Mouse (Mus musculus): Measurements from ENCODE around the gene Kmt2a. TPM values are rescaled to one million over a fixed set of nuclear protein-coding genes. Genes with fewer than 3 reads are reported as not detected.

Kmt2a gene
- polyA plus RNA-seq, 1 experiment: 5.6 TPM

GRCm38 (mm10) chr9:44804678-44805077 lies 76.4 kb downstream of the Kmt2a start:
- peaks cover 49% of the 10 kb centered on the region for H3K36me3 ChIP-seq (ENCODE audit: control insufficient read depth, insufficient read depth)
- H3K79me3 ChIP-seq (ENCODE audit: low read depth): no peaks in the 10 kb centered on the region
- no peak for TF ChIP-seq CEBPB (IDR thresholded peaks at IDR 0.05; ENCODE audit: low read depth)
- TF ChIP-seq MYOG (IDR thresholded peaks at IDR 0.05; ENCODE audit: control insufficient read depth, extremely low read depth, insufficient read length): no peak
- TF ChIP-seq MAX (IDR thresholded peaks at IDR 0.05): no peak
- no peak for TF ChIP-seq CTCF (IDR thresholded peaks at IDR 0.05; ENCODE audit: control insufficient read depth, insufficient read depth, insufficient read length)
- TF ChIP-seq MYOD1 (IDR thresholded peaks at IDR 0.05; ENCODE audit: control insufficient read depth, insufficient read length, low read depth): no peak
- no peak for TF ChIP-seq FOSL1 (IDR thresholded peaks at IDR 0.05; ENCODE audit: insufficient read depth, low read length, poor library complexity, severe bottlenecking)
- no peak for TF ChIP-seq USF1 (IDR thresholded peaks at IDR 0.05; ENCODE audit: low read depth)
- no peak overlapping the region for H3ac ChIP-seq (ENCODE audit: control insufficient read depth, insufficient read length, low read depth)
- H3K4me3 ChIP-seq (ENCODE audit: insufficient read depth, poor library complexity, severe bottlenecking): no peak overlapping the region
- no peaks in the 10 kb centered on the region for H3K27me3 ChIP-seq (ENCODE audit: control insufficient read depth, insufficient read depth, insufficient read length)
- no peaks in the 10 kb centered on the region for H3K79me2 ChIP-seq (ENCODE audit: control insufficient read depth, insufficient read depth)

- no peaks in the 10 kb centered on the region for H3K79me2 ChIP-seq (ENCODE audit: control insufficient read depth, insufficient read depth)
- no peak within 1 kb of the TSS for H3ac ChIP-seq (ENCODE audit: control insufficient read depth, insufficient read length, low read depth)
- no peak within 1 kb of the TSS for H3K4me3 ChIP-seq (ENCODE audit: insufficient read depth, poor library complexity, severe bottlenecking)
- no peaks in the 10 kb centered on the region for H3K79me3 ChIP-seq (ENCODE audit: low read depth)
- H3K27me3 ChIP-seq (ENCODE audit: control insufficient read depth, insufficient read depth, insufficient read length): no peaks in the 10 kb centered on the region
- H3K36me3 ChIP-seq (ENCODE audit: control insufficient read depth, insufficient read depth): peaks cover 32% of the 10 kb centered on the region
- no peak for TF ChIP-seq MYOD1 (IDR thresholded peaks at IDR 0.05; ENCODE audit: control insufficient read depth, insufficient read length, low read depth)
- TF ChIP-seq CEBPB (IDR thresholded peaks at IDR 0.05; ENCODE audit: low read depth): no peak
- no peak for TF ChIP-seq USF1 (IDR thresholded peaks at IDR 0.05; ENCODE audit: low read depth)
- TF ChIP-seq MAX (IDR thresholded peaks at IDR 0.05): no peak
- no peak for TF ChIP-seq FOSL1 (IDR thresholded peaks at IDR 0.05; ENCODE audit: insufficient read depth, low read length, poor library complexity, severe bottlenecking)
- no peak for TF ChIP-seq CTCF (IDR thresholded peaks at IDR 0.05; ENCODE audit: control insufficient read depth, insufficient read depth, insufficient read length)
- no peak for TF ChIP-seq MYOG (IDR thresholded peaks at IDR 0.05; ENCODE audit: control insufficient read depth, extremely low read depth, insufficient read length)
Measured at GRCm38 (mm10) chr9:44802808-44803450, 78.2 kb downstream of the Kmt2a start, which contains the start of gene Ttc36. TSS of gene Ttc36 (minus strand) at chr9:44803072.

- no peak overlapping the region for H3K4me3 ChIP-seq (ENCODE audit: insufficient read depth, poor library complexity, severe bottlenecking)
- H3K36me3 ChIP-seq (ENCODE audit: control insufficient read depth, insufficient read depth): peaks cover 19% of the 10 kb centered on the region
- H3K27me3 ChIP-seq (ENCODE audit: control insufficient read depth, insufficient read depth, insufficient read length): no peaks in the 10 kb centered on the region
- no peak for TF ChIP-seq FOSL1 (IDR thresholded peaks at IDR 0.05; ENCODE audit: insufficient read depth, low read length, poor library complexity, severe bottlenecking)
- no peak for TF ChIP-seq MAX (IDR thresholded peaks at IDR 0.05)
- TF ChIP-seq MYOG (IDR thresholded peaks at IDR 0.05; ENCODE audit: control insufficient read depth, extremely low read depth, insufficient read length): no peak
- TF ChIP-seq CTCF (IDR thresholded peaks at IDR 0.05; ENCODE audit: control insufficient read depth, insufficient read depth, insufficient read length): no peak
- TF ChIP-seq CEBPB (IDR thresholded peaks at IDR 0.05; ENCODE audit: low read depth): no peak
- no peak for TF ChIP-seq USF1 (IDR thresholded peaks at IDR 0.05; ENCODE audit: low read depth)
- no peak for TF ChIP-seq MYOD1 (IDR thresholded peaks at IDR 0.05; ENCODE audit: control insufficient read depth, insufficient read length, low read depth)
- H3K79me2 ChIP-seq (ENCODE audit: control insufficient read depth, insufficient read depth): no peaks in the 10 kb centered on the region
- H3K79me3 ChIP-seq (ENCODE audit: low read depth): no peaks in the 10 kb centered on the region
- H3ac ChIP-seq (ENCODE audit: control insufficient read depth, insufficient read length, low read depth): no peak overlapping the region
Measured at GRCm38 (mm10) chr9:44801669-44802068, 79.4 kb downstream of the Kmt2a start.

GRCm38 (mm10) chr9:44799958-44800324 lies 81.2 kb downstream of the Kmt2a start:
- TF ChIP-seq MAX (IDR thresholded peaks at IDR 0.05) (no peak), USF1 (IDR thresholded peaks at IDR 0.05; ENCODE audit: low read depth) (no peak), MYOD1 (IDR thresholded peaks at IDR 0.05; ENCODE audit: control insufficient read depth, insufficient read length, low read depth) (no peak)
- Histone ChIP-seq H3ac (ENCODE audit: control insufficient read depth, insufficient read length, low read depth) (no peak overlapping the region), H3K36me3 (ENCODE audit: control insufficient read depth, insufficient read depth) (peaks cover 5% of the 10 kb centered on the region), H3K27me3 (ENCODE audit: control insufficient read depth, insufficient read depth, insufficient read length) (no peaks in the 10 kb centered on the region), H3K79me2 (ENCODE audit: control insufficient read depth, insufficient read depth) (no peaks in the 10 kb centered on the region), H3K4me3 (ENCODE audit: insufficient read depth, poor library complexity, severe bottlenecking) (no peak overlapping the region), H3K79me3 (ENCODE audit: low read depth) (no peaks in the 10 kb centered on the region)

- H3K79me3 ChIP-seq (ENCODE audit: low read depth): no peaks in the 10 kb centered on the region
- H3K36me3 ChIP-seq (ENCODE audit: control insufficient read depth, insufficient read depth): no peaks in the 10 kb centered on the region
- H3K79me2 ChIP-seq (ENCODE audit: control insufficient read depth, insufficient read depth): no peaks in the 10 kb centered on the region
- H3ac ChIP-seq (ENCODE audit: control insufficient read depth, insufficient read length, low read depth): peak within 1 kb of the TSS; percentile 43
- TF ChIP-seq MYOD1 (IDR thresholded peaks at IDR 0.05; ENCODE audit: control insufficient read depth, insufficient read length, low read depth) (no peak), CEBPB (IDR thresholded peaks at IDR 0.05; ENCODE audit: low read depth) (peak; percentile 25)
- no peaks in the 10 kb centered on the region for H3K27me3 ChIP-seq (ENCODE audit: control insufficient read depth, insufficient read depth, insufficient read length)
- H3K4me3 ChIP-seq (ENCODE audit: insufficient read depth, poor library complexity, severe bottlenecking): peak within 1 kb of the TSS; percentile 25
Measured at GRCm38 (mm10) chr9:44799102-44799957, 81.8 kb downstream of the Kmt2a start, which contains the start of gene Tmem25. TSS of gene Tmem25 (minus strand) at chr9:44799307.

All from C2C12 (cell line).